Comparison of ENCODE assay signal across 8 mouse cellular contexts in the genomic region with DNA sequence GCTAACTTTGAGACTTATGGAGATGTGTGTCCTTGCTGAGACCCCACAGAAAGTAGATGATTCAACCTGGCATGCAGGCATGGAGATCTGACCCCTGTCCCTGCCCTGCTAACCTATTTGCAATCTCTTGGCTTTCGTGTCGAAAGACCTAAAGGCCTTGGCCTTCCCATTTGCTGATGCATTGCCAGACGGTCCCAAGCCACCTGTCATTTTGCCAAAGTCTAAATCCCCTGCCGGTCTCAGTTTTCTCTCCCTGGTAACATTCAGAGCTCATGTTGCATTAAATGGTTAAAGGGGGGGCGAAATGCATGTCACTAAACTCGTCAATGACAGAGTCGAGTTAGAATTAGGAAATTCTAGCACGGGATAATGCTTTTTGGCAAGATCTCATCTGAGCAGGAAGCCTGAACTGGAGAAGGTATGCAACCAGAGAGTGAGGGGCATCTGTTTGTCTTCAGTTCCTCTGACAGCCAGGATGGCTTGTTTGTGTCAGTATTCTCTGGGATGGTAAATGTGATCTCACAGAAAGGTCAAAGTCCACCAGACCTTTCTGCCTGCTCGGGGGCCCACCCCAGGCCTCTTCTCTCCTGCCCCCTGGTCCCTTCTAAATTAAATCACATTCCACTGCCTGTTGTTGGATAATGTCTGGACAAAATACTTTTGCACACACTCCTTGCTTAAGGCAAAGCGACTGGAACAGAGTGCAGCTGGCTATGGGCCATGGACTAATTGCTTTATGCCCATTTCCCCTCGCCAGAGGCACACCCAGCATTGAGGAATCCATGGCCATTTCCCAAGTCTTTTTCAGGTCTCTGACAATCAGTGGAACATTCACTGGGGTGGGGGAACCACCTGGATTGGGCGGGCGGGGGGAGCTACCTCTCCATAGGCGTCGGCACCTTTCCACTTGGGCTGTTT.
DNase-seq lines count a peak whose midpoint lies in the region; ATAC-seq and TF ChIP-seq lines count a peak whose summit lies in the region.

No protein-coding gene starts in this region.

- TF ChIP-seq CTCF in kidney, postnatal 0 days (IDR thresholded peaks at IDR 0.05; ENCODE audit: low read depth), result no peak
- no peak for TF ChIP-seq CTCF in thymus, adult 2 months (IDR thresholded peaks at IDR 0.05; ENCODE audit: borderline replicate concordance, control insufficient read depth, extremely low read depth, insufficient read depth, low read length, poor library complexity)

- DNase-seq in Muller cell, postnatal 12 days (ENCODE audit: inconsistent ontology term), result peak; percentile 76
- DNase-seq in embryo, embryonic 11 days, result peak; percentile 47
- peak; percentile 54 for DNase-seq in kidney, postnatal 0 days (ENCODE audit: low spot score)
- peak; percentile 38 to 56 for DNase-seq in lung, postnatal 4 days
- DNase-seq in left cerebral cortex, postnatal 36 days (ENCODE audit: low spot score in 2 of 2), result no peak
- DNase-seq in thymus, adult 2 months, result no peak
- no peak for DNase-seq in urinary bladder, postnatal 4 days (ENCODE audit: low spot score in 2 of 2)

- no peak overlapping the region for H3K4me2 ChIP-seq in heart, embryonic 12.5 days
- H3K4me2 ChIP-seq in kidney, postnatal 0 days (ENCODE audit: low read length), result no peak overlapping the region

- 35% methylated on average over 15 of the region's 15 CpGs for WGBS in heart, embryonic 12.5 days
- 24% methylated on average over 15 of the region's 15 CpGs for WGBS in kidney, postnatal 0 days
- 90% methylated on average over 15 of the region's 15 CpGs for WGBS in thymus, adult 2 months

- ATAC-seq in heart, embryonic 12.5 days (ENCODE audit: insufficient number of reproducible peaks, low FRiP score), result 0 out of 2 replicates have a peak, but pooled peaks have one; percentile 41
- ATAC-seq in kidney, postnatal 0 days (replicated peaks; ENCODE audit: low FRiP score, low read depth), result 0 out of 2 replicates have a peak, but pooled peaks have one; percentile 9

- TF ChIP-seq POLR2A in thymus, adult 2 months (IDR thresholded peaks at IDR 0.05; ENCODE audit: control insufficient read depth, extremely low read depth, insufficient read depth, low read length, poor library complexity), result no peak

- intact Hi-C loops in left cerebral cortex, postnatal 36 days (cut with DNase I), result no loop called here

- H3K27ac ChIP-seq in heart, embryonic 12.5 days (ENCODE audit: poor library complexity, severe bottlenecking), result peak overlapping the region; percentile 68
- peak overlapping the region; percentile 63 for H3K27ac ChIP-seq in kidney, postnatal 0 days
- no peak overlapping the region for H3K27ac ChIP-seq in thymus, adult 2 months (ENCODE audit: control insufficient read depth, insufficient read depth, low read length)

- no peak overlapping the region for H3K9ac ChIP-seq in heart, embryonic 12.5 days
- H3K9ac ChIP-seq in kidney, postnatal 0 days (ENCODE audit: low read depth, low read length), result no peak overlapping the region

- H3K4me1 ChIP-seq in heart, embryonic 12.5 days (replicated peaks), result peaks cover 20% of the 10 kb centered on the region
- H3K4me1 ChIP-seq in kidney, postnatal 0 days (replicated peaks; ENCODE audit: insufficient read depth, low read length), result peaks cover 21% of the 10 kb centered on the region
- no peaks in the 10 kb centered on the region for H3K4me1 ChIP-seq in thymus, adult 2 months (replicated peaks; ENCODE audit: control insufficient read depth, insufficient read depth, low read length)

- H3K4me3 ChIP-seq in heart, embryonic 12.5 days, result no peak overlapping the region
- H3K4me3 ChIP-seq in kidney, postnatal 0 days (replicated peaks; ENCODE audit: low read depth, low read length), result no peak overlapping the region
- no peak overlapping the region for H3K4me3 ChIP-seq in thymus, adult 2 months (ENCODE audit: control insufficient read depth, insufficient read depth, low read length)

- H3K9me3 ChIP-seq in heart, embryonic 12.5 days (replicated peaks), result no peaks in the 10 kb centered on the region
- no peaks in the 10 kb centered on the region for H3K9me3 ChIP-seq in kidney, postnatal 0 days (replicated peaks; ENCODE audit: low read length)

- H3K27me3 ChIP-seq in heart, embryonic 12.5 days (replicated peaks), result no peaks in the 10 kb centered on the region
- no peaks in the 10 kb centered on the region for H3K27me3 ChIP-seq in kidney, postnatal 0 days (ENCODE audit: insufficient read depth, low read length)
- no peaks in the 10 kb centered on the region for H3K27me3 ChIP-seq in thymus, adult 2 months (ENCODE audit: control insufficient read depth, insufficient read depth, low read length)

- no peaks in the 10 kb centered on the region for H3K36me3 ChIP-seq in heart, embryonic 12.5 days
- H3K36me3 ChIP-seq in kidney, postnatal 0 days (ENCODE audit: insufficient read depth, low read length), result no peaks in the 10 kb centered on the region
- no peaks in the 10 kb centered on the region for H3K36me3 ChIP-seq in thymus, adult 2 months (ENCODE audit: control insufficient read depth, insufficient read depth, low read length)

Comparison
In these comparisons a context has a peak if more than half of its experiments do, and no peak if none do; other contexts are left out.
1. DNase-seq: peak in Muller cell, postnatal 12 days (single experiment), embryo, embryonic 11 days (single experiment), kidney, postnatal 0 days (single experiment) and lung, postnatal 4 days (2 of 2); none in left cerebral cortex, postnatal 36 days (0 of 2), thymus, adult 2 months (single experiment) and urinary bladder, postnatal 4 days (0 of 2).